Mouse (Mus musculus): ENCODE data around the gene Mex3b. TPM values are rescaled to one million over a fixed set of nuclear protein-coding genes. Genes with fewer than 3 reads are reported as not detected.
A peak's percentile ranks its signal among the peaks of the same experiment; 100 is the strongest.

Gene Mex3b
- total and polyA plus RNA-seq, 3 experiments = 1.2 to 5.3 (median 1.8) TPM

DNA sequence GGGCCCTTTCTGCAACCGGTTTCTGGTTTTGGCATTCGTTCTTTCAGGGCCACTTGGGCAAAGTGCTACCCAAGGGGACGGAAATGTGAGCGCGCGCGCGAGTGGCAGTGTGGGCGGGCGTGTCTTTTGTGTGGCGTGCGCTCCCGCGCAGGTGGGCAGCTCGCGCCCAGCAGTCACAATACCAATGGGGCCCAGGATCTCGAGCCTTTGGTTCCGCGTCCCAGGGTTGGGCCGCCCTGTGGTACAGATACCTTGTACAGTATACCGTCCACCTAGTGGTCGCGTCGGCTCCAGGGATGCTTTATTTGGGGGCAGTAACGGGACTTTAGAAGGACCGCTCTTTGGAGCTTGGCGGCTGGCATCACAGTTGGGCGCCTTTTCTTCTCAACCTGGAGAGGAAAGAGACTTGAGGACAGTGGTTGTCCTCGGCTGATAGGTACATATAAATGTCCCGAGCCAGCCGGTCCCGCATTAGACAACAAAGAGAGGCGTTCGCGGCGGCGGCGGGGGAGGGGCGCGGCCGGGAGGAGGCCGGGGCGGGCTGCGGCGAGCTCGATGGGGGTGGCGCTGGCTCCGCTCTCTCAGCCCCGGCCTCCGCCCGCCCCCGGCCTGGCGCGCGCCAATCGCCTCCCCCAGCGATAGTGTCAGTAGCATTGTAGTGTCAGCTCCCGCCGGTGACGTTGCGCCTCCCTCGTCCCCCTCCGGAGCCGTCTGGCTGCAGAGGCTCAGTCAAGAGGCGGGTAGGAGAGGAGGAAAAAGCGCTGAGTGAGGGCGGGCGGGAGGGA lies 455 bp upstream of the Mex3b start:
- DNase-seq = peak; percentile 97

DNA sequence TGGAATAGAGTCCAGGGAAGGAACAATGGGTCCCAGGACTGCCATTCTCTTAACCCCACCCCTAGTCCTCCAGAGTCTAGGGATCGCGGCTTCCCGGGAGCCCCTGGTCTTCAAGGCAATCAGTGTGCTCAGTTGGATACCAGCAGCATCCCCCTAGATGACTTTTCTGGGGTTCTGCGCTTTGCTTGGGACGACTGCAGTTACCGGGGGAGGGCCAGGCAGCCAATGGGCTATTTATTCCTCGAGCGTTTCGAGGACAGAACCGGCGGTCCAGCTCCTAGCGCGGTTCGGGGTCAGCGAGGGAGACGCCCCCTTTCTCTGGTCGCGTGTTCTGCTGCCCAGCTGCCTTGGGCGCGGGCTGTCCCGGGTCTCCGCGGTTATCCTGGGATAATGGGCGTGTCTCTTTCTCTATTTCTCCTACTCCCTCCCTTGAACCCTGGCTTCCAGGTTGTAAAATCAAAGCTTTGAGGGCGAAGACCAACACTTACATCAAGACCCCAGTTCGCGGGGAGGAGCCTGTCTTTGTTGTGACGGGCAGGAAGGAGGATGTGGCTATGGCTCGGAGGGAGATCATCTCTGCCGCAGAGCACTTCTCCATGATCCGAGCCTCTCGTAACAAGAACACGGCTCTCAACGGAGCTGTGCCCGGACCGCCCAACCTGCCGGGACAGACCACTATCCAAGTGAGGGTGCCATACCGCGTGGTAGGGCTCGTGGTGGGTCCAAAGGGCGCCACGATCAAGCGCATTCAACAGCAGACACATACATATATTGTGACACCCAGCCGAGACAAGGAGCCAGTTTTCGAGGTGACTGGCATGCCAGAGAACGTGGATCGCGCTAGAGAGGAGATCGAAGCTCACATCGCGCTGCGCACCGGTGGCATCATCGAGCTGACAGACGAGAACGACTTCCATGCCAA lies 1.4 kb downstream of the Mex3b start:
- DNase-seq = peak; percentile 14

DNA sequence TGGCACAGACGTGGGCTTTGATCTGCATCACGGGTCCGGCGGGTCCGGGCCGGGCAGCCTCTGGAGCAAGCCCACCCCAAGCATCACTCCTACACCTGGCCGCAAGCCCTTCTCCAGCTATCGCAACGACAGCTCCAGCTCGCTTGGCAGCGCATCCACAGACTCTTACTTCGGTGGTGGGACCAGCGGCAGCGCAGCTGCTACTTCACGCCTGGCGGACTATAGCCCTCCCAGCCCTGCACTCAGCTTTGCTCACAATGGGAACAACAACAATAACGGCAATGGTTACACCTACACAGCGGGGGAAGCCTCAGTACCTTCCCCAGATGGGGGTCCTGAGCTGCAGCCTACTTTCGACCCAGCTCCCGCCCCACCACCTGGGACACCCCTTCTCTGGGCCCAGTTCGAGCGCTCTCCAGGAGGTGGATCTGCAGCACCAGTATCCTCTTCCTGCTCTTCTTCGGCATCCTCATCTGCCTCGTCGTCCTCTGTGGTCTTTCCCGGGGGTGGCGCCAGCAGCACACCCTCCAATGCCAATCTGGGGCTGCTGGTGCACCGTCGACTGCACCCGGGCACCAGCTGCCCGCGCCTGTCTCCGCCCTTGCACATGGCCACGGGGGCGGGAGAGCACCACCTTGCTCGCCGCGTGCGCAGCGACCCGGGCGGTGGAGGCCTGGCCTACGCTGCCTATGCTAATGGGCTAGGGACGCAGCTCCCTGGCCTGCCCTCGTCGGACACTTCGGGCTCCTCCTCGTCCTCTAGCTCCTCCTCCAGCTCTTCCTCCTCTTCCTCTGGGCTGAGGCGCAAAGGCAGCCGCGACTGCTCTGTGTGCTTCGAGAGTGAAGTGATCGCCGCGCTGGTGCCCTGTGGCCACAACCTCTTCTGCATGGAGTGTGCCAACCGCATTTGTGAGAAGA lies 2.4 kb downstream of the Mex3b start:
- DNase-seq = peak; percentile 80

DNA sequence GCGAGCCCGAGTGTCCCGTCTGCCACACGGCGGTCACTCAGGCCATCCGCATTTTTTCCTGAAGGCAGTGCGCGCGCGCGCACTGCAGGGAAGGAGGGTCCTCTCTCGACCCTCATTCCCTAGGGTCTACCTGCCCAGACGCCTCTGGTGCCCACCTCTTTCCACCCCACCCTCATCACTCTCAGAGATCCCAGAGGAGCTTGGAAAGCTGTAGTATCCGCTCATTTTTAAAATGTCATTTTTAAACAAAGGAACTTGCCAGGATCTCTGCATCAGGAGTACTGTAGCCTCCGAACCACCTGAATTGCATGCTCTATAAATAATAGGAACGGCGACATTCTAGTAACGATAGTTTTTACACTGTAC lies 3.0 kb downstream of the Mex3b start:
- DNase-seq = no peak

DNA sequence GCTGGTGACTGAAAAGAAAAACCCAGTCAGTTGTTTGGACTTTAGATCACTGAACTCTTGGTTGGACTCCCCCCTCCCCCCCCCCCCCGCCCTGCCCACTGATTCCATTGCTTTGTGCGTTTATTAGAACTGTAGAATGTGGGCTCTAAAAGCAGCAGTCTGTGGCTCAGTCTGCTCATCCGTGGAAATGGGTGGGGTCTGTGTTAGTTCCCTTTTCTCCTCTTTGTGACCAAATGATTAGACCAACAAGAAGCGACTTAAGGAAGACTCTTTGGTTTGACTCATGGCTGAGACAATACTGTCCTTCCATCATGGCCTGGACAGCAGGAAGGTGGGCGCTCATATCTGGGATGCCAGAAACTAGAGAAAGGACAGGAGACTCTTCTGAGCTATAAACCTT lies 9.4 kb downstream of the Mex3b start:
- no peak for DNase-seq

DNA sequence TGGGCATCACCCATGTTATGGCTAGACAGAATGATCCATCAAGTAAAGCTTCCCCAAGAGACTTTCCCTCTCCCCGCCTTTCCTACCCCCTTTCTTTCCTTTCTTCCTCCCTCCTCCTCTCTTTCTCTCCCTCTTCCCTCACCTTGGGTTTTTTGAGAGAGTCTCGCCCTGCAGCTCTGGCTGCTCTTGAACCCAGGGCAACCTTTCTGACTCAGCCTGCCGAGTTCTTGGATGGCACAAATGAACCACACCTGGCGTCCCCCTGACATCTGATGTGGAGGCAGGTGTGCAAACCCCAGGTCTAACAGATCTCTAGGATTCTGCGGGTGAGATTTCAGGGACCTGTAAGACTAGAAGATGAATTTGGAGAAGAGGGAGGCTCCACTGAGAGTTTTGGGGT lies 12.9 kb downstream of the Mex3b start:
- DNase-seq = no peak

DNA sequence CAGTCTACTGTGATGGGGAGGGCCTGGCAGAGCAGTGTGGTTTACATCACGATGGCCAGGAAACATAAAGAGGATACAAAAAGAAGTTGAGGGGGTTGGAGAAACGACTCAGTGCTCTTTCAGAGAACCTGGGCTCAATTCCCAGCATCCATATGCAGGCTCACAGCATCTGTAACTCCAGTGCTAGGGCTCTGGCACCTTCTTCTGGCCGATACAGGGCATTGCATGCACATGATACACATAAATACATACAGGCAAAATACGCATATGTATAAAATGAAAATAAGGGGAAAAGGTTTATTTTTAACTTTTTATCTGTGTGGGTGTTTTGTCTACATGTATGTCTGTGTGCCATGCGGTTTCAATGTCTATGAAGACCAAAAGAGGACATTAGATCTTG lies 13.6 kb downstream of the Mex3b start:
- no peak for DNase-seq

DNA sequence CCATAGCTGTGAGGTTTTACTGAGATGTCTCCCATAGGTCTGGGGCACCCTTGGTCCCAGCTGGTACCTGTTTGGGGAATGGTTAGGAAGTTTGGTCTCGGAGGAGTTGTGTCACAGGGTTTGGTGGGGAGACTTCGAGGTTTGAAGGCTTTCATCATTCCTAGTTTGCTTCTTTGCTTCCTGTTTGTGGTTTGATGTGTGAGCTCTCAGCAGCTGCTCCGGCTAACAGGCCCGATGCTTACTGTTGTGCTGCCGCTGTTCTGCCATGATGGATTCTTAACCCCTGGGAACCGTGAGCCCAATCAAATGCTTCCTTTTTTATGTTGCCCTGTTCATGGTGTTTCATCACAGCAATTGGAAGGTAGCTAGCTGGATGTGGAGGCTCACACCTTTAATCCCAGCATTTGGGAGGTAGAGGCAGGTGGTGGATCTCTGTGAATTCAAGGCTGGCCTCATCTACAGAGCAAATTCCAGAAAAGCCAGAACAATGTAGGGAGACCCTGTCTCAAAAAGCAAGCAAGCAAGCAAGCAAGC lies 23.3 kb downstream of the Mex3b start:
- no peak for DNase-seq

DNA sequence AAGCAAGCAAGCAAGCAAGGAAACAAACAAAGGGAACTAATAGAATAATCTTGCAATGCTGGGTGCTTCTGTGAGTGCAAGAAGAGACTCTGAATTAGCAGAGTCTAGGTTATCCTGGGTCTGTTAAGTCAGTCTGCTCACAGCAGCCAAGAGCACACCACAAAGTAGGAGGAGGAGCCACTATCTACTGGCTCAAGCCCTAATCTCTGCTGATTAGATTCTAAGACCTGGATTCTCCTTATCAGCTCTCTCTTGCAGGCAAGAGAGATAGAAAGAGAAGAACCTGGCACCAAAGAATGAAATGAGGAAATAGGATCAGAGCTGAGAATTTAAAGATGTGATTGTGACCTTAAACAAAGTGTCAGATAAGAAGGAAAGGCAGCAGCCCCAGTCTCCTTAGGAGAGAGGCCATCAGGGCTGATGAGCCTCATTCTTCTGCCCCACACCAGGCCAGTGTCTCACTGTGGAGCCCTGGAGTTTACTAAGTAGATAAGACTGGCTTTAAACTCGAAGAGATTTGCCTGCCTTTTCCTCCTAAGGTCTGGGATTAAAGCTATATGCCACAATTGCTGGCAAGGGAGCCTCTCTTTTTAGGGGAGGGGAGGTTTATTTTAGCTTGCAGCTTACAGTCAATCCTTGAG lies 23.9 kb downstream of the Mex3b start:
- no peak for DNase-seq

DNA sequence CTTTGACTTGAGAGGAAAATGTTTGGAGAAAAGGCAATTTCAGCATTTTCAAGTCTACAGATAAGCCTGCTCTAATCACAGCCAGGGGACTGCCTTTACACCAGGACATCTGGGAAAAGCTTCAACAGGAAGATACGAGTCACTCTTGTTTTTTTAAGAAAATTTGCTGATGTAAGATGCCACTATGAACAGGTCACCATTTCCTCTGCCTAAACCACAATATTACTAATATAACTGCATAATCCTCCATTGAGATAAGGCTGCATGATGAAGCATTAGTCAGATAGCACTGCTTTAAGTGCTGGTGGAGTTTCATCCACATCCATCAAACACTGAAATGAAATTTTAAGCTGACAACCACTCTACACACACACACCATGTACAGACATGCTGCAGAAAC lies 27.2 kb downstream of the Mex3b start:
- no peak for DNase-seq

DNA sequence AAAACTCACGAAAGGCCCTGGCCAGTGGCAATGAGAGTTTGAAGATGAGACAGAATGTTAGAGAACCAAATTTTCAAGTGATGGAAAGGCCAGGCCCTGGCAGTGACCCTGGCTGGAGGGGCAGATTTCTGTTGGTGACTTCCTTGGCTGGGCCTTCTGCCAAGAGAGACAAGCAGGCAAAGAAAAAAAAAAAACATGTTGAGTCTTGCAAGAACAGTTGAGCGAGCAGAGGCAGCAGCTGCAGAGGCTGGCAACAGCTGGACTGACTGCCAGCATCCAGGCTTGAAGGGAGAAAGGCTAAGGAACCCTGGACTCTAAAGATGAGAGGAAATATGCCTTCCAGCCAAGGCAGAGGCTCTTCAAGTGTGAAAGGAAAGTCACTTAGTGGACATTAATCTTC lies 28.5 kb downstream of the Mex3b start:
- DNase-seq = peak; percentile 48

DNA sequence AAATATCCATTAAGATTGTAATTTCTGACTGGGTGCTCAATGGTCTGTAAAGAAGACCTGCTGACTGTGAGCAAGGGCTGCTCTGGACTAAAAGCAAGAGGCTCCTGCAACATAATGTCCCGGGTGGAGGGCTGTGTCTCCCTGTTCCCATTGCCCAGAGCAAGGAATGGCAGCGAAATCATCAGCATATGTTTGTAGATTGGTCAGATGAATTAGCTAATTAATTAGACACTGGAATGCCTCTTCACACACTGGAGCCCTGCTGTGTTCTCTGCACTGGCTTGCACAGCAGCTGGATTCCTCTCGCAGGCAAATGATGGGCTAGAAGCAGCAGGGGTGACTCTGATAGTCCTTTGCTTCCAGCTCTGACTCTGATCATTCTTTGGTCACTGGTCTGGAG lies 29.6 kb downstream of the Mex3b start:
- DNase-seq = no peak

DNA sequence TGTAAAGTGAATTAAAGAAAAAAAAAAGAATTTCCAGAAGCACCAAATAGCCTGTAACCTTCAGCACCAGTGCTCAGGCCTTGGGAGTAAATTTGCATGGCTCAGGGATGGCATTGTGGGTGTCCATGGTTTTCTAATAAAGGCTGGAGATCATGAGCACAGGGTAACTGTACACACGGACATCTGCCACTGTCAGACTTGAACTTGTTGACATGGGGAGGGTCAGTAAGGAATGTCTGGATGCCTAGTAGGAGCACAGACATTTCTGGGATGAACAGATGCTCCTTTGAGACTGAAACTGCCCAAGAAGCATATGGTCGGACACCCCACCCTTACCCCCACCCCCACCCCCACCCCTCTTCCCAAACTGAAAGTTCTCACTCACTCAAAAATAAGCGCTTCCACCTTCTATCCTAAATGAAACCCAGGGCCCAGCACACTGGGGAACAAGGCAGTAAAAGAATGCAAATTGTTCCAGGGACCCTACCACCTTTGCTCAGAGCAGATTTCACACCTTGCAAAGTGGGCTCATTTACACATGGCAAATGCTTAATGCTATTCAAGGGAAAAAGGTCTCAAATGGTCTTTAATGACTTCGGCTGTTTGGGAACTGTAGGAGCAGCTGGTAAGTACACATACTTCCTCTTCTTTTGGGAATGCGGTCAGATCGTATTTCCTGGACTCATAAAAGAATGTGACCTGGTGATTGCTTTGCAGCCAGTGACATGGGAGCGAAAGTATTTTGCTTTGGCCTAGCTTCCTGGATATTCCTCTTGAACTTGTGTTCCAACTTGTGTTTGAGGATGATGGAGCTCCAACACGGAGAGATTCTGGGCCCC lies 32.5 kb downstream of the Mex3b start:
- no peak for DNase-seq

DNA sequence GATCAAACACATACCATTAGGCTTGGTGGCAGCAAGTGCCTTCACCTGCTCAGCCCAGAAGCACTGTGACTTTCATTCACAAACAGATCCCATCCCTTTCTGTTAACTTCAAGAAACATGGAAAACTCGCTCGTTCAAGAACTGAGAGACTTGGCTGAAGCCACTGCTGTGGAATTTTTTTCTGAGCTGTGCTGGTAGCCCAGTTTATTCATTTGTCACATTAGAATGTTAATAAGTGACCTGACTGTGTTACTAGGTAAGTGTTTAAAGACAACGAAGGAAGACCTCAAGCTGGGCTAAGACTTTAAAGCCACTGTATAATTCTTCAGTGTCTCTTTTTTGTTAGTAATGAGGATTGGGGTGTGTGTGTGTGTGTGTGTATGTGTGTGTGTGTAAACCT lies 35.9 kb downstream of the Mex3b start:
- DNase-seq = no peak

DNA sequence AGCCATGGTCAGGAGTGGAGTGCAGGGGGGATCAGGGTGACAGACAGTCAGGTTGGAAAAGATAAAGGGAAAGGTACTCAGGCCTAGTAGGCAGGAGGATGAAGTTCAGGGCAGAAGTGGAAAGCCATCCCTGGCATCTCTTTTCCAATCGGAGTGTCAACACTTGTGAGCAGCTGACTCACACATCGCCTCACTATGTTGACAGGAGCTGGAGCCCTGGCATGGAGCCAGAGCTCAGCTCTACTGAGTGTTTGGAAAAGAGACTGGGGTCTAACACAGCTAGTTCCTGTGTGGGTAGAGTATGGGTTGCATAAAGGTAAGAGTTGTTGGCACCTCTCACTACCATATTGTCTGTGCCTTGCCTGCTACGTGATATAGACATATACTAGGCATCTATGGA lies 38.4 kb downstream of the Mex3b start:
- DNase-seq = no peak

DNA sequence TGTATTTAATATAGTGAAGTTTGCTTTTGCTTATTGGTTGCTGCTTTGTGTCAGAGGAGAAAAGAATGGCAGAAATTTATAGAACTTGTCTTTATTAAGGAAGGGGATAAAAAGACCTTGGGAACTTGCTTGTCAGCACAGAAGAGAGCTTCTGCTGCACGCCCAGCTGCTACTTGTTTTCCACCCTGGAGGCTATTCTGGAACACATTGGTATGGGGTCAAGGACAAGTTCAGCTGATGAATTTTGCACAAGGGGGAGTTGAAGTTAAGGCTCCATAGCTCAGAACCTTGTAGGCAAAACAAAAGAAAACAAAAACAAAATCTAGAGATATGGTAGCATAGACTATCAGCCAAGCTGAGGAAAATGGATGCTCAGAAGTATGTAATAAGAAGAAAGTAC lies 39.9 kb downstream of the Mex3b start:
- no peak for DNase-seq

DNA sequence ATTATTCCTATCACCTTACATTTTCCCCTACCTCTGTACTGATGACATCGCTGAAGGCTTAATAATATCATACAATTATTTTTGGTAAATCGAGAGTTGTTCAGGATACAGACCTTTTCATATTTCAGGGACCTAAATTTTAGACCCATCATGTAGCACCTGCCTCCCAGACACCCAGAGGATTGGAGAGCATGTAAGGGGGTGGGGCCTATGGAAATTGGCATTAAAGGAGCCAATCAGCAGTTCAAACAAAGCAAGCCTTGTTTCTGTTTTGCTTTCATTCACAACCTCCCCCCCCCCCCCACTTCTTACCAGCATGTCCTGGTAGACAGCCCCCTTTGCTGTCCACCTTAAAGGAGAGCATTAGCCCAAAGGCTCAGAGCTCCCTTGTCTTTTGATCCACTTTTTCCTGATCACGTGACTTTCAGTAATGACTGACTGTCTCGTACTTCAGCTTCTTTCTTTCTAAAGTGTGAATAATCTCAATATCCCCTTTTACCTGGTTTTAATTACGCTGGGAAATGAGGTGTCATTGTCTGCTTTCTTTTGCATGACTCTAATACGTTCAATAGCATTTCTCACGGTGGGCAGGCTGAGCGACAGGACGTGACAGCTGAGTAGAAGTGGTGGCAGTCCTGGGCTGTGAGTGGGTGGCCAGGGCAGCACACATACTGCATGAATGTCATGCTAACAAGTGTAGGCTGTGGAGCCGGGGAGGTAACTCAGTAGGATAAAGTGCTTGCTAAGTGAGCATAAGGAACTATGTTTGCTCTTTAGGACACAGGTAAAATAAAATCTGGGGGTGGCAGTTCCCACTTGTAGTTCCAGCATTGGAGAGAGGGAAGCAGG lies 43.6 kb downstream of the Mex3b start:
- no peak for DNase-seq

DNA sequence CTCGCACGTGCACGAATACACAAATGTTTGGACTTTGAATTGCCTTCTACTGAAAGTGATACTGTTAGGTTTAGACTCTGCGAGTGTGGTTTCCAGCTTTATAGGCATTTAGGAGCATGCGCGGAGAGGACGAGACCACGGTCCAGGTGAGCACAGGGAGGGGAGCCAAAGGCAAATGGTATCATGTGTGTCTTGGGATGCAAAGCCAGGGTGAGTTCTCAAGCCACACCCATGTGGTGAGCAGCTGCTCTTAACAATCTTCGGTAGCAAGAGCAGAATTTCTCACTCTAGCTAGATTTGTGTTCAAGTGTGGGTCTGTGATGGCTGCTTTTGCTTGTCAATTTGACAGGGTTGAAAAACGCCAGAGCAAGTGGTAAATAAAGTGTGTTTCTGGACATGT lies 44.4 kb downstream of the Mex3b start:
- DNase-seq = no peak

DNA sequence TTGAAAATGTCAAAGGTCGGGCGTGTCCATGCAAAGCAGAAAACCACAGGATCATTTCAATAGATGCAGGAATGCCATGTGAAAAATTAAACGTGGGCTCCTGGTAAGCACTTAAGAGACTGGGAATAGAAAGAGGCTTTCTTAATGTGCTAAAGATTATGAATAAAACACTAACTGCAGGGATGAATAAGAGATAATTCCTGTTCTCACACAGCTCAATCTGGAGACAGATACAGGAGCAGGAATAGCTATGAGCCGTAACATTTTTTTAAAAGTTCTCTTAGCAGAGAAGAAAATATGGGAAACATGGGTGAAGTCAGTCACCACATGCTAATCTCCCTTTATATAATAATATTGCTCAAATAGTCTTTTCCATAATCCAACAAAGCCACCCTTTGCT lies 47.2 kb downstream of the Mex3b start:
- no peak for DNase-seq

Data from adrenal gland, adult 2 months (tissue).